Mouse (Mus musculus): ENCODE measurements around the gene Cnpy3.
A peak's percentile ranks its signal among the peaks of the same experiment; 100 is the strongest.
"Not testable (repeated sequence)": the region's sequence is repeated elsewhere in the genome, so short reads cannot be mapped to it uniquely, and the experiment has no call there.

Gene Cnpy3

DNA sequence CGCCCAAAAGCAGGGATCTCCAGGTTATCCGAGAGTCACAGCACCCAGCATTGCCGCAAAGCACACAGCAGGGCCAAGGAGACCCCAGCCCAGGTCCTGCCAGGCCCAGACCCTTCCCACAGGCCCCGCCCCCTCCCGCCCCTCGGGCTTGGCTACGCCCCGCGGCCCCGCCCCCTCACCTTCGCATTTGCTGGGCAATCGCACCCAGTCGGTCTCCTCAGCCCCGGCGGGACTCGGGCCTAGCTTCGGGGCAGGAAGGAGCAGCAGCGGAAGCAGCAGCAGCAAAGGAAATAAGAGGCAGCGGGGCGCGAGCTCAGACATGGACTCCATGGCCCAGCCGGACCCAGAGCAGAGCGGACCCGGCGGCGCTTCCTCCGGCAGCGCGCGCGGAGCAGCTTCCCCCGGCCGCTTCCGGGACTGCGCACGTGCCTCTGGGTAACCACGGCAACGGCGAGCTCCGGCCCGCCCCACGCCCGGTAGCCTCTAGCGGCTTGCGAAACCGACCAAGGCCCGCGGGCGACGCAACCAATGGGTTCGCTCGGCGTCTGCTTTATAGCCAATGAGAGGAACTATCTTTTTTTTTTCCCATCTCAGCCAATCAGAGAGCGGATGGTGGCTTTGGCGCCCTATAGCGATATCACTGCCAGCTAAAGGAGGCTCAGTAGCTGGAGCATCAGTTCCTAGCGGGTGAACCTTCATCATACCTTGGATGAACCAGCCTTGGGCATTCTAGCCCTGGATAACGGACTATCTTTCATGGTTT lies at the start of gene Cnpy3:
Gene Cnpy3 (minus strand): TSS at position 421 of the 763 bp plus-strand sequence.
- peak; percentile 99 for DNase-seq (ENCODE audit: low spot score)

DNA sequence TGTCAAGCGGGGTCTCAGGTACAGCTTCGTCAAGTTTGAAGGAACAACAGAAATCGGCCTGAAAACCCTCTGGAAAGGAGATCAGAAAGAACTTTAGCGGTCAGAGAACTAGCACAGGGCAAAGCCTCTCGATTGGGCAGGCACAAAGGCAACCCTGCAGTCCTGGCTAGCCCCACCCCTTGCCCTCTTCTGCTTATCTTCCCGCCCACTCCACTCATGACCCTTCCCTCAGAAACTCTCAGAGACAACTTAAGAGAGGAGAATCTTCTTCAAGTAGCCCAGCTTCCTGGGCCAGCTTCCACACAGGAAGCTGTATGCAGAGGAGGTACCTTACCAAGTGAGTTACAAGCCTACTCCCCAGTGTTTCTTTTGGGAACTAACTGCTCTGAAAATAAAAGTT lies 49.7 kb upstream of the Cnpy3 start:
- DNase-seq (ENCODE audit: low spot score): no peak

DNA sequence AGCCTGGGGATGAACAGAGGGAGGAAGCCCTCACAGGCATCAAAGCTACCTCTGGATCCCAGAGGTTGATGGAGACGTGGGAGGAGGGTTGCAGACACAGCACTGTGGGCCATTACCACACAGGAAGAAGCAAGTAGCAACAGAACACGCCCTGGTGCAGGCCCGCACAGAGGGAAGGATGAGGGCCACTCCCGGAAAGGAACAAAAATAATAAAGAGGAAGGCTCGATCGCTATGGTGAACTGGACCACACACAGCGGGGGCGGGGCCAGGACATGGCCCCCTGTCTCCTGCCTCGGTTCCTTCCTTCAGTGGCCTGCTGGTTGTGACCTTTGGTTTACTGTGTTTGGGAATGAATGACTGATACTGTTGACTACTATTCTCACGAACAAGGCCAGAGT lies 47.7 kb upstream of the Cnpy3 start:
- no peak for DNase-seq (ENCODE audit: low spot score)

DNA sequence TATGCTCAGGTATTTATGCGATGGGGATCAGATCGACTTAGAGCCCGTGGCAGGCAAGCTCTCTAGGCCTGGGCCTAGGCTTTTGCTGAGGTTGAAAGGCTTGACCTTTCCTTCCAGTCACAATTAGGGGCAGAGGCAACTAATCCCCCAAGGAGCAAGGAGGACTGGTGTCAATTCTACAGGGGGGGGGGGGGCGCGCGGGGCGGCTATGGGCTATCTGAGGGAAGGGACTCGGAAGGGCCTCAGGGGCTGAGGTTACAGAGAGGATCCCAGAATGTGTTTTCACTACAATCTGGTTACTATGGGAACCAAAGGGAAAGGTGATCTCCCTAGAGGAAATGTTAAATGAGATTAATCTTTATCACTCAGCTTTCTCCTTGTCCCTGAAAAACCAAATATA lies 45.4 kb upstream of the Cnpy3 start:
- DNase-seq (ENCODE audit: low spot score): peak; percentile 37

DNA sequence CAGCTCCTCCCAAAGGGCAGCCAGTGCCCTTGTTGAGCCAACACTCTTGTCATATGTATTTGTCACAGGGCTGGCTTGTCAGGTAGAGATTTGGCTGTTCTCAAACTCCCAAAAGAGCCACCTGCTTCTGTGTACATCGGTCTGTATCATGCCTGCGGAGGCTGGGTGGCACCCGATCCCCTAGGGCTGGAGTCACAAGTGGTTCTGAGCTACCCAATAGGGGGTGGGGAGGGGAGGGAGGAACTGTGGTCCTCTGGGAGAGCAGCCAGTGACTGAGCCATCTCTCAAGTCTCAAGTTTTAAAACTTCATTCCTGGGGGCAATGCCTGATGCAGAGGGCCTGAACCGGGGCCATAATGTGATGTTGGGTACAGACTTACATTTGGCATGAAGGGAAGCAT lies 44.7 kb upstream of the Cnpy3 start:
- DNase-seq (ENCODE audit: low spot score): no peak

DNA sequence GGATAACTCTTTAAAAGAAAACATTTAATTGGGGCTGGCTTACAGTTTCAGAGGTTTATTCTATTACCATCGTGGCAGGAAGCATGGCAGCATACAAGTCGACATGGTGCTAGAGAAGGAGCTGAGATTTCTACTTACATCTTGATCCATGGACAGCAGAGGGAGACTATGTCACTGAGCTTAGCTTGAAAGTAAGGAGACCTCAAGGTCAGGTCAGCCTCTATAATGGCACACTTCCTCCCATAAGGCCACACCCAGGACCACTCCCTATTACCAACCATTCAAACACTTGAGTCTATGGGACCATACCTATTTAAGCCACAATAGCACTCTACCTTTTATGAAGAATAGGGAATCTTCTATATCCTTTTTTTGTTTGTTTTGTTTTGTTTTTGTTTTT lies 40.9 kb upstream of the Cnpy3 start:
- DNase-seq (ENCODE audit: low spot score): no peak

DNA sequence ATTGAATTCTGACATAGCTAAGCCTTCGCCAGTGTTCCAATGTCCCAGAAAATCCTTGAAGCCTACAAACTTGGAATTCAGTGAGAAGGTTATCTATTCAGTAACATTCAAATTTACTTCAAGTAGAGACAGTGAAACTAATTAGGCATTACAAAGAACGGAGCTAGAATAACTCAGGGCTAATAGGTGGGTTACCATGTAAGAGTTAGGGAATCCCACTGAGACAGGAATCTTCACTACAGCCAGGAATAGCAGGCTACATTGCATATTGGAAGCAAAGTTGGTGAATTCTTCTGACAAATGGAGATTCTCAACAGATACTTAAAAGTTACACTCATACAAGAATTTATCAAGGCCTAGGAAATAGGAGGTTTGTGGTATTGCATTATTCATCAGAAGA lies 36.0 kb upstream of the Cnpy3 start:
- DNase-seq (ENCODE audit: low spot score): not testable (repeated sequence)

DNA sequence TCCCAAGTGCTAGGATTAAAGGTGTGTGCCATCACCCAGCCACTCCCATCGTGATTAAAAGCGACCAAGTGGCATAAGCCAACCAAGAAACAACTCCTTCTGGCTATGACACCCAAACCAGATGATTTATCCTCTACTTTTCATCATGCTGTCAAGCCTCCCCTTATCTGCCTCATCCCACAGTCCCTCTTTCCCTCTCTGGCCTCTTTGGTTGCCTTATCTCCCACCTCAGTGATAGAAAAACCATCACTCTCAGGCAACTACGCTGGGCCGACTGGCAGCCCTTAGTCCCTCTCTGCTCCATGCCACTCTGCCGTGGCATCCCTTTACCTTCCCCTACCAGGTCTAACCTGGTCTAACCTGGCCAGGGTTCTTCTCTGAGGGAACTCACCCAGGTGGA lies 34.9 kb upstream of the Cnpy3 start:
- DNase-seq (ENCODE audit: low spot score): no peak

DNA sequence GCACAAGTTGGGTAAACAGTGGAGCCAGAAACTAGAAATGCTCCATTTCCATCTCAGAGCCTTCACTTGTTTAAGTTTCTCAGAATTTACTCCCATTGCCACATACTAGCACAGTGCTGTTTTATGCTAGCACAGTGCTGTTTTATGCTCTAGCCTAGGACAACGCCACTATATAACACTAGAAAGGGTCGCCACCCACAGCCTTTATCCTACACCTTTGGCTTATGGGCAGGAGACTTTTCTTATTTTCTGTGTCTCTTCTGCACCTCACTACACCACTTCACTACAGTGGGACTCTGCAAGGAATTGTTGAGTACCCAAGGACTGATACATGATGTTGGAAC lies 31.2 kb upstream of the Cnpy3 start:
- no peak for DNase-seq (ENCODE audit: low spot score)

DNA sequence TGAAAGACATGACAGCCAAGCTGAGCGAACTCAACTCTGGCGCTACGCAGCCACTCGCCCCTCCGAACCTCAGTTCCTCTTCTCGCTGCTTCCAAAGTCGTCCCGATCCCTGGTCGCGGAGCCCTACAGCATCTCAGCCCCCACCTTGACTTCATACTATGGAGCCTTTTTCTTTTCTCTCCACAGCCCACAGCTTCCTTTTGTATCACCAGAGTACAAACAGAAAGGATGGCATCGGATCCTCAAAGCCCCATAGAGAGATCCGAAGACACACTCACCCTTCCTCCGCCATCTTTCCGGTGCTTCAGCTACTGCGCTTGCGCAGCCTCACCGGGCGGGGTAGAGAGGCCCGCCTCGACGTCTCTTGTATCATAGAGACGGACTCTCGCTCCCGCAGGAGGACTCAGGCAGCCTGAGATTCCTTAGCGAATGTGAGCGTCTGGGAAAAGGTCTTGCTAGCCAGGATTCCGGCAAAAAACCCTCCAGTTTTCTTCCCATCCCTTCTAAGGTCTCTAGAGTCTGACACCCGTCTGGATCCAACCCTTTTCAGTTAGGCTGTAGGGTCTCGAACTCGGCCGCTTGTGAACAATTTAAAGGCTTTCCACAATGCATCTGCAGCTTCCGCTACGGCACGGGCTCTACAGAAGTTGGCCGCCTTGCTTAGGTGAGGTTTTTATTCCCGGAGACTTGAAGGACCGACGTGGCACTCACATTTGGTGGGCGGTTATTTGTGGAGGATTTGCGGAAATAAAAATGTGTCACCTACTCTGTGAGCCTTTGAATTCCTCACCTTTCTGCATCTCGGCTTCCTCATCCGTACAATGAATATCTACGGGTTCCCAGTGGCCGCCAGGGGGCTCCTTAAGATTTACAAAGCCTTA lies 30.6 kb upstream of the Cnpy3 start, which contains the start of gene Rpl7l1:
Gene Rpl7l1 (minus strand): TSS at position 332 of the 881 bp plus-strand sequence.
- DNase-seq (ENCODE audit: low spot score): peak; percentile 95

DNA sequence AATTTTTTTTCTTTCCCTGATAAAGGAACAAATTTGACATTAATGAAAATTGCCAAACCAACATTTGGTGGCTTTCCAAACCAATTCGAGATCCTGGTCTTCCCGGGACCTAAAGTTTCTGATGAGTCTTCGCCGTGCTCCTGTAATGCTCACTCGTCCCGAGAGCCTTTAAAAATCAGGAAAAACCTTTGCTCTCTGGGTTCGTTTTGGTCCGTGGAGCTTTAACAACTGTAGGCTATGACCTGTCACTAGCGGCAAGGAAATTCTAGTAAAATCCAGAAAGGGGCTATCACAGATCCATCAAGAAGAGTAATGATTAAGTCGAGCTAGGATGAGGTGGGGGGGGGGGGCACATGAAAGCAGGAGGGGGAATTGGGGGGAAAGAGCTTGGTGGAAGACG lies 29.9 kb upstream of the Cnpy3 start:
- no peak for DNase-seq (ENCODE audit: low spot score)

DNA sequence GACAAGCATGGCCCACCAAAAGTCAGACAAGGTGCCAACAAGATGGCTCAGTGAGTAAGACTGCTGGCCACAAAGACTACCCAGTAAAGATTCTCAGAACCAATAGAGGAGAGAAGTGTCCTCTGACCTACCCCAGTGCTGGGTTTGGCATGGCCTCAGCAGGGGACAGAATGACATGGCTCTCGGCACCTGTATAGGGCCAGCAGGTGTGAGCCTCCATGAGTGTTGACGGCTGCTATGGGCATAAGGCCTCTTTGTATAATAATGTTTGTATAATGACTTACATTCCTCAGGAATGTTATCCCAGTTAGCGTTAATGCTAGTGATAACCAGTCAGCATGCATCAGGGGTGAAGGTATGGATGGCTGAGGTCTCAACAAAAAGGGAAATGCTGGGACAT lies 24.1 kb upstream of the Cnpy3 start:
- DNase-seq (ENCODE audit: low spot score): no peak

DNA sequence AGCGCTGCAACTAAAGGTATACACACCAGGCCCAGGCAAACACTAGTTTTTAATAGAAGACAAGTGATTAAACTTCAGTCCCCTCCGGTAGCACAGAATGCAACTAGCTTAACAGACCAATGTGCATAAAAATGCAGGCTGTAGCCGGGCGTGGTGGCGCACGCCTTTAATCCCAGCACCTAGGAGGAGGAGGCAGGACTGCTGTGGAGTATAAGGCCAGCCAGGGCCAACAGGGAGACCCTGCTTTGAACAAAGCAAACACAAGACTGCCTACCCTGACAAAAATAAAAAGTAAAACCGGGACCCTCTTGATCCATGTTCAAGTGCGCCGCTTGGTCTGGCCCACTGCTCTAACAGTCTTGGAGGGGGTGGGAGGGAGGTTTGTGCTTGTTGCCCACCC lies 23.1 kb upstream of the Cnpy3 start:
- no peak for DNase-seq (ENCODE audit: low spot score)

DNA sequence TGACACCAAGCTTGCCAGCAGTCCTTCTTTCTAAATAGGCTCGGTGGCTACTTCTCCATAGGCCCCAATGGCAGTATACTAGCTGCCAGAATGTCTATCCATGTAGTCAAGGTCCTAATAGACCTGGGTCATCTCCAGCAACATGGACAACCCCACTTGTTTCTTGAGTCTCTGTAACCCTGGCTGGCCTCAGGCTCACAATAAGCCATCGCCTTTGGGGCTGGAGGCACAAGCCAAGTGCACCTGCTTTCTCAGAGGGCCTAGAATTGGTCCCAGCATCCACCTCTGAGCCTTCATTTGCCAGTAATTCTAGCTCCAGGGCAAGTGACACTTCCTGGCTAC lies 22.1 kb upstream of the Cnpy3 start:
- DNase-seq (ENCODE audit: low spot score): no peak

DNA sequence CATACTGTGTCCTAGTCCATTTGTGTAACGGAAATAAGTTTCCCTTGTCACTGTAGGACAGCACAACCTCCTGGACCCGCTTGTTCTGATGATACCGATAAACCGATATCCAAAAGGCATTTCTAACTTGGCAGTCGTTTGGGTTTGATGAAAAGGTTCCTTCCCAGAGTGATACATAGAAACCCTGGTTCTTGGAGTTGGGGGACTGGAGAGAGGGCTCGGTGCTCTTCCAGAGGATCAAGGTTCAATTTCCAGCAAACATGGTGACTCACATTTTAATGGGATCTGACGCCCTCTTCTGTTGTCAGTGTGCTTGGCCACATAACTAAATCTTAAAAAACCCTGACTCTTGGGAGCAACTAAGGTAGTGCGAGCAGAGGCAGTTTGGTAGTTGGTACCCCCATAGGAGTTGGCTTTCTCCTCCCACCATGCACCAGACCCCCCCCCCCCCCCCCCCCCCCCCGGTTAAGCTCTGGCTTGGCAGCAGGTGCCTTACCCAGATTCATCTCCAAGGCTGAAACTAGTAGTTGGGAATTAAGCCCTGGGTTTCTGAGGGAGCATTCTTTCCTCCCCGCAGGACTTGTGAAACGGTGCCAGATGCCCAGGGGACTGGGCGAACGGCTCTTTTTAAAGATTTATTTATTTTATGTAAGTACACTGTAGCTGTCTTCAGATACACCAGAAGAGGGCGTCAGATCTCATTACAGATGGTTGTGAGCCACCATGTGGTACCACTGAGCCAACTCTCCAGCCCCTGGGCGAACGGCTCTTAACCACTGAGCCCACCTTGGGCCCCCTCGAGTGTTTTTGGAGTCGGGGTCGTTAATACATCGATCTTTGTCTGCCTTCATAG lies 21.5 kb upstream of the Cnpy3 start:
- peak; percentile 64 for DNase-seq (ENCODE audit: low spot score)

DNA sequence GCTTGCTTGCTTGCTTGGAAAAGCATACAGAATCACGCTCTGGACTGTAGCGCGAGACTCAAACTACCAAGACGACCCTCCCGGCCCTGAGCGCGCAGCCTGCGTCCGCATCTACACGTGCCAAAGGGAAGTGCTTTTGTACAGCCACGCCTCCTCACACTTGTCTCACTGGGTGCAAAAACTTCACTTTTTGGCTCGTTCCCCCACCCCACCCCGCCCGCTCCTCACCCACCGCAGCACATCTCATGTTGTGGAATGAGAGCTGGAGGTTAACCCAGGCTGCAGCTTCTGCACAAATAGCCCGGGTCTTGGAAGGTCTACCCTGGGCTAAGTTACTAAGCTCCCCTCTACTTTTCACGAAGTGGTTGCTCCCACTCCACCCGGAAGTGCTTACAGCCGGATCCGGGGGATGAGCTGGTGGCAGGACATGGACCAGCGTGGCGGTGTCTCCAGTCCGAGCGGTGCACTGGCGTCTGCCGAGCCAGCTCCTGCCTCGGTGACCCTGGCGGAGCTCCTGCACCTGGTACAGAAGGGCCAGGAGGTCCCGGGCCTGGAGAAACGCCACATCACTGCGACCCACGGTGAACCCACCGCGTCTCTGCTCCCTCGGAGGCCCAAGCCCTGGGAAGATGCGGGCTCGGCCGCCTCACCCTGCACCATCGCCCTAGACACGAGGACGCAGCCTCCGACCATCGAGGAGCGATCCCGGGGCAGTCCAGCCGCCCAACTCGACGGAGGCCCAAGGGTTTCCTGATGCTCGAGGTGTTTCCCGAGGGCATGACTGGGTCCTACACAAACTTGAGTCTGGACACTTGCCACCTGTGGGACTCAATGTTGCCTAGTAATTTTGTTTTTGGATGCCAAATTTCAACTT lies 20.6 kb upstream of the Cnpy3 start, which contains the start of gene 2310039H08Rik:
Gene 2310039H08Rik (plus strand): TSS at position 232 of the 874 bp plus-strand sequence.
- peak; percentile 96 for DNase-seq (ENCODE audit: low spot score)

DNA sequence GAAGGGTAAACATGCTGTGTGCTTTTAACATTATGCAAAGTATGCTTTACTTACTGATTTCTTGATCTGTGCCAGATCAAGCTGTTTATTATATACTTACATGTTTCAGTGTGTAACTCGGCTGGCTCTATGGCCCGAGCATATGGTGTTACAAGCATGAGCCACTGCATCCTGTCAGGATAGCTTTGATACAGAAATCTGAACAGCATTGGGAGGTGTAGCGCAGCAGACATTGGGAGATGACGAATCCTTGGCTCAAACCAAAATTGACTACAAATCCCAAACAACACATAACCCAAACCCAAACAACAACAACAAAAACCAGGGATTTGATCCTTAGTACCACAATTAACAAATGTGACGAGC lies 20.0 kb upstream of the Cnpy3 start:
- no peak for DNase-seq (ENCODE audit: low spot score)

DNA sequence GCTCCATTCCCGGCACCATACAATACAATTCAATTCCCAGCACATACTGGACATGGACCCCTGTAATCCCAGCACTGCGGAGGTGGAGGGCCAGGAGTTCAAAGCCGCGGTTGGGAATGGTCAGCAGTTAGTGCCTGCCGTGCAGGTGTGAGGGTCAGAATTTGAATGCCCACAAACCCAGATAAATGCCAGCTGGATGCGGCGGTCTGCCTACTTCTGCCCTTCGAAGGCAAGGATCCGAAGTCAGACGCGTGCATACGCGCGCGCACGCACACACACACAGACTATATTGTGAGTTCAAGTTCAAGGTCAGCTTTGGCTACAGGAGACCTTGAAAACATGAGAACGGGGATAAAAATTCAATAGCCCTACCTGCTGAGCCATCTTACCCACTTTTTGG lies 19.6 kb upstream of the Cnpy3 start:
- no peak for DNase-seq (ENCODE audit: low spot score)

DNA sequence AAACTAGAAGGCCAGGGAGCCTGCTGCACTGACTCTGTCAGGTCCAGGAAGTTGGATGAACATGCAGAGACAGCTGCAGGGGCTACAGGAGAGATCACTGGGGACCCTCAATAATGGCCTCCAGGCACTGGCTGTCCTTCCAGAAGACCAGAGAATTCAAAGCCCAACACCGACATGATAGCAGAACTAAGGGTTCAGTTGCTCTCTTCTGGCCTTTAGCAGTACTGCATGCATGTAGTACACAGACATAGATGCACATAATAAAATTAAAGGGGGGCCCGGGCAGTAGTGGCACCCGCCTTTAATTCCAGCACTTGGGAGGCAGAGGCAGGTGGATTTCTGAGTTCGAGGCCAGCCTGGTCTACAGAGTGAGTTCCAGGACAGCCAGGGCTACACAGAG lies 19.0 kb upstream of the Cnpy3 start:
- no peak for DNase-seq (ENCODE audit: low spot score)

DNA sequence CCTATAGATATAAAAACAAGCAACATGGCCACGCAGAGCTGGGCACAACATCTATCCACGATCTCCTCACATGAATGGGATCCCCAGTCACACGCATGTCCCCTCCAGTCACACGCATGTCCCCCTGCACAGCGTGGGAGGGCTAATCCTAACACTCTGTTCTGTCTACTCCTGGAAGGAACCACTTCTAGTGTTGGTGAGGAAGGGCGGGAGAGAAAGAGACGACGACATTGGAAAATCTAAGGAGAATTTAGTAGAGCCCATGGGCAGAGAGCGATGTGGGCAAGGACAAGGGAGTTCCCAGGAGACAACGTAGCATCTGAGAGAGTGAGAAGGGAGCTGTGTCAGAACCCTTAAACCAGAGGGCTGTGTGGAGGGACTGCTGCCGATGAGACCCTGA lies 18.5 kb upstream of the Cnpy3 start:
- no peak for DNase-seq (ENCODE audit: low spot score)

DNA sequence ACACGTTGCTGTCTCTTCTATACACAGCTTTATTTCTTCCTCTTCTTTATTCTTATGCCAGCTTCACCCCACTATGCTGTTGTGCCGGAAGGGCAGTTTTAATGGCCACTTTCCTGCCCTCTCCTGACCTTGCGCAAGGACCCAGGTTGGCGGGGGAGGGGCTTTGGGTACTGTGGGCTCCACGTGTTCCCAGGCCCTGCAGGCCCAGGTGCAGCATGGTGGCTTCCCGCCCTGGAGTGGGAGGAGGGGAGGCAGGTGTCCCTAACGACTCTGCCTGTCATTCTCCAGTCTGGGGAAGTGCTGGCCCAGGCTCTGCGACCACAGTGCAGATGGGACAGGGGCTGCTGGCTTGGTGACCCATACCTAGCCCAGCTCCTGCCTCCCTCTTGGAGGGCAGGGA lies 15.9 kb upstream of the Cnpy3 start:
- no peak for DNase-seq (ENCODE audit: low spot score)

DNA sequence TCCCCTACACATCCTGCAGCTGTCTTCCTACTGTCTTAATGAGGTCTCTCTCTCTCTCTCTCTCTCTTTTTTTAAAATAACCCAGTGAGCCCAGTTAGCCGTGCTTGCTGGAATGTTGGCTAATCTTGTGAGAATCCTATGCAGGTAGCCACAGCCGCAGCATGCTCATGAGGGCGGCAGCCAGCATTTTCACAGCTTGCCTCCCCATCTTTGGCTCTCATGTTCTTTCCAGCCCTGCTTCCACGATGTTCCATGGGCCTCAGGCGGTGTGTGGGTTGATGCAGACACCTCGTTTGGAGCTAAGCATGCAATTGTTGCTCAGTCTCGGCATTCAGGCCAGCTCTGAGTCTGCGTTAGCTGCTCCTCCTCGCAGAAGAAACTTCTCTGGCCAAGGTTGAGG lies 12.9 kb upstream of the Cnpy3 start:
- DNase-seq (ENCODE audit: low spot score): not testable (repeated sequence)

Measured in embryo, embryonic 10 days (tissue).